Mouse (Mus musculus) lung, postnatal 0 days (tissue): ENCODE measurements around the gene Psap.

Experiments
- CTCF ChIP-seq: IDR thresholded peaks from 2 replicates; pipeline ENCODE4 v1.5.1; 2016; ENCODE audit warnings: antibody characterized with exemption, mild to moderate bottlenecking
- EP300 ChIP-seq: IDR thresholded peaks from 2 replicates; pipeline ENCODE4 v1.6.1; 2016; ENCODE audit warnings: antibody characterized with exemption, mild to moderate bottlenecking, control low read depth

GRCm38 (mm10) chr10:60349644-60350043 lies 72.2 kb downstream of the Psap start:
- TF ChIP-seq EP300 (no peak), CTCF (no peak)
